Mouse (Mus musculus) activated CD4-positive, CD25-positive, alpha-beta regulatory T cell, adult 4 months (primary cell): ENCODE results near the gene Gm34653. TPM values are rescaled to one million over a fixed set of nuclear protein-coding genes. Genes with fewer than 3 reads are reported as not detected.
"Not testable (repeated sequence)": the region's sequence is repeated elsewhere in the genome, so short reads cannot be mapped to it uniquely, and the experiment has no call there.

Experiments used
- ATAC-seq: one replicate; pipeline ENCODE4 v1.8.0; 2017
- polyA plus RNA-seq, 2 experiments: library from polyadenylated mRNA; unstranded; fragments of 100-300 nt; shearing (Covaris generic); gene quantifications; one replicate each; pipeline ENCODE4 v1.2.1; 2017

The Gm34653 gene
- polyA plus RNA-seq, 2 experiments from 2014 or later: not detected

DNA sequence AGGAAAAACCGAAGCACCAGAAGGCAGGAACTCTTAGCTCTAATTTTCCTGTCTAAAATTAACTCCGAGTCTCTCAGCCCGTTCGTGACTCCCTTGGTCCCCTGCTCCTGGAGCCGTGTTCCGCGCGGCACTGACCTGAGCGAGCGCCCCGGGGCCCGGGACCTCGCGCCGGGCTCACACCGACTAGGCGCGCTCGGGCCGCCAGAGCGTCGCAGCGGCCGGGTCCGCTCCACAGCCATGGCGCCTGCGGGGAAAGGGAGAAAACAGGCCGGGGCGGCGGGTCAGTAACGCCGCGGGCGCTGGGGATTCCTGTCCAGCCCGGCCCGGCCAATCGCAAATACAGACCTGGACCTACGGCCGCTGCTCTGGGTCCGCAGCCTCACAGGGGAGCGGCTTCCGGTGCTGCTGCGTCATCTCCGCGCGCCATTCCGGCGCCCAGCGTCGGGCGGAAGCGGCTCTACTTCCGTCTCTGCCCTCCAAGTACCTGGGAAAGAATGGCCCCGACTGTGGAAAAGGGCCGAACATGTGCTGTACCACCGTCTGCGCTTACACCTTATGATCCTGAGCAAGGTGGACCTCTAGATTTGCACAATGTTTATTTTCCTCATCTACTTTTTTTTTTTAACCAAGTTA, 6.9 kb upstream of the Gm34653 start, which contains the start of gene Fbxw2:
Gene Fbxw2 (minus strand): TSS at position 485 of the 633 bp plus-strand sequence.
- ATAC-seq: peak; percentile 90

DNA sequence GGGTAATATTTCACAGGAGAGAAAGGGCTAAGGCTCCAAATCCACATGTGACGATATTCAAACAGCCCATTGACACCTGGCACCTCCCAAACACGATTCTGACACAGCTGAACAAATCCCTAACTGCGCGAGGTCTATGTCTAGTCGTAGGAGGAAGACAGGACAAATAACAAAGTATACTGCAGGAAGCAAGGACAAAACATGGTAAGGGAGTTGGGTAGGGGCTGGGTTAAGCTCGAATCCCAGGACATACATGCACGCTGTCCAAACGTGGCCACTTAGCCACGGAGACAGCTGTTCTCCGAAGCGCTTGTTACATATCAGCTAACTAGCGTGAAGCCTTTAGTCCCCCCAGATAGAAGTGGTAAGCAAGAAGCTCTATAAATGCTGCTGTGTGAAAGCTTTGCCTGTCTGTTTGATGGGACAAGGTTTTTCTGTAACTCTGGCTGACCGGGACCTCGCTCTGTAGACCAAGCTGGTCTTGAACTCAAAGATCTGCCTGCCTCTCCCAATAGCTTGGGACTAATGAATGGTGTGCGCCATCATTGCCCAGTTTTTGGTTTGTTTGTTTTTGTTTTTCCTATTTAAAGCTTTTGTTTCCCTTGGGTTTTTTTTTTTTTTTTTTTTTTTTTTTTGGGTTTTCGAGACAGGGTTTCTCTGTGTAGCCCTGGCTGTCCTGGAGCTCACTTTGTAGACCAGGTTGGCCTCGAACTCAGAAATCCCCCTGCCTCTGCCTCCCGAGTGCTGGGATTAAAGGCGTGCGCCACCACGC, 6.2 kb upstream of the Gm34653 start:
- peak; percentile 24 for ATAC-seq

DNA sequence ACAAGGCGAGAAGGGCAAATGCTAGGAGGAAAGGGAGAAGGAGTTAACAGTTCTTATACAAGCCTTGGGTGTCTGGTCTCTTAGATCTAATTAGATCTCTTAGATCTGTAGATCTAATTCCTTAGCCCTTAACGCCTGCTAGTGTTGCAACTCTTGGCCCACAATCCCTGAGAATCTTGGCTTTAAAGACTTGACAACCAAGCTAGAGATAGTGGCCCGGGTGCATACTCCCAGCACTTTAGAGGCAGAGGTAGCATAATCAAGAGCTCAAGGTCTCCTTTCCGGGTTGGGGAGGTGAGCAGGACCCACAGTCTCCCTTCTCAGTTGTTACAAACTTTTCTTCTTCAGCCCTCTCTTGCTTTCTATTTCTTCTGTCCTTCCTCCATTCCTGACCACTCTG, 5.2 kb upstream of the Gm34653 start:
- no peak for ATAC-seq

DNA sequence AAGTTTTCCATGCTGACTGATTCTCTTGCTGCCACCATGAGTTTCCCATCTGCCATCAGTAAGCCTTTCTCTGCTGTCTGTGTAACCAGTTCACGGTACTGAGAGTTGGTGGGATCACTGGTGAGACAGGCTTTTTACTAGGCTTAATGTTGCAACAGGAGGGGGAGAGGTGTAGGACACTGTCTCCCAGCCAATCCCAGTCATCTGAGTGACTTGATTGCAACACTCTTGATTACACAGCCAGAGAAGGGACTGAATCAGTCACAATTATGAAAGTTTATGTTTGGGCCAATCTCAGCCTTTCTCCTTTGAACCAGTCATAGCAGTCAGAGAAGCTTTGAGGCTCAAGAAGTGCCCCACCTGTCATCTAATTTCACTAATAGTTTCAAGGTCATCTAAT, 4.8 kb upstream of the Gm34653 start:
- ATAC-seq: no peak

DNA sequence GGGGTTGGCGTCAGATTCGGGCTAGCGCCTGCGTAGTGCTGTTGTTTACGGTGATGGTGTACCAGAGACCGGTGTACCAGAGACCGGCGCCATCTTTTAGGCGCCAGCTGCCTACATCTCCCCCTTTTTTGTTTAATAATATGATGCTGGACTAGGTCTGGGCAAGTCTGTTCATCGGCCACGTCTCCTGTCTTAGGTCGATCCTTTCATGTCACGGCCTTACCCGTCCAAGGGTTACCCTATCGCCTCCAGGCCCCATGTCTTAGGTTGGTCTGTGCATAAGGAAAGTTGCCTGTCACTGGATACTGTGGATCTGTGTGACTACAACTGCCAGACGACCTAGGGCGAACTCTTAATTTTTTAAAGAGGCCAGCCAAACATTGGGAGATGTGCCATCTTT, 2.7 kb upstream of the Gm34653 start:
- ATAC-seq: not testable (repeated sequence)

DNA sequence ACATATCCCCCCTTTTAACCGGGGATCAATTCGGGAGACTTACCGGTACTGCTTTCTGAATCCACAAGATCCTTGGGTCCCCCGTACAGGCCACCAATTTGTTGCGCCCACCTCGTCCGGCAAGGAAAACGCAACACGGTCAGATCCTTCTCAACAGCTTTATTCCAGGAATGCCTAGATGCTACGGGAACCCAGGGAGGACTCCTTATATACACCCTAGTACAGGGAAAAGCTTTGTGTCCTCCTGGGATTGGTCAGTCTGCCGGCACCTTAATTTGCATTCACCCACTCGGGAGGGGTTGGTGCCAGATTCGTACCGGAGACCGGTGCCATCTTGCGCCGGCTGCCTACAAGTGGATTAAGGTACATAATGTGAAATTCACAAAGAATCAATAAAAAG, 817 bp downstream of the Gm34653 start:
- ATAC-seq: no peak

DNA sequence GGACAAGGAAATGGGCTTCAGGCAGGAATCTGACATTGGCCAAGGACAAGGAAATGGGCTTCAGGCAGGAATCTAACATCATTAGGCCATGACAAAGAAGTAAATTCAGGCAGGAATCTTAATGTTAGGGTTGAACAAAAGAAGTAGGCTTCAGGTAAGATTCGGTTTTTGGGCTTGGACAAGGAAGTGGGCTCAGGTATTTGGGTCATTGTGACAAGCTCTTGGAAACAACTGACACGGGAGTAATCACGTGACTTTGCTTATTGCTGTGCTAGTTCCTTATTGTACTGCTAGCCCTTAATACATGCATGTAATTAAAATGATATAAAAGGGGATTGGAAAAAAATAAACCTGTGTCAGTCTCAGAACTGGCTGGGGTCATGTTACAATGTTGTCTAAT, 2.9 kb downstream of the Gm34653 start:
- ATAC-seq: no peak

DNA sequence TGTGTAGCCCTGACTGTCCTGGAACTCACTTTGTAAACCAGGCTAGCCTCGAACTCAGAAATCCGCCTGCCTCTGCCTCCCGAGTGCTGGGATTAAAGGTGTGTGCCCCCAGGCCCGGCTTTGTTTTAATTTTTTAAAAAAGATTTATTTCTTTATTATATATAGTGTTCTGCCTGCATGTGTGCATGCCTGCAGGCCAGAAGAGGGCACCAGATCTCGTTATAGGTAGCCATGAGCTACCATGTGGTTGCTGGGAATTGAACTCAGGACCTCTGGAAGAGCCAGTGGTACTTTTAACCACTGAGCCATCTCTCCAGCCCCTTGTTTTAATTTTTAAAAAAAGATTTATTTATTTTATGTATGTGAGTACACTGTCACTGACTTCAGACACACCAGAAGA, 7.3 kb downstream of the Gm34653 start:
- not testable (repeated sequence) for ATAC-seq

DNA sequence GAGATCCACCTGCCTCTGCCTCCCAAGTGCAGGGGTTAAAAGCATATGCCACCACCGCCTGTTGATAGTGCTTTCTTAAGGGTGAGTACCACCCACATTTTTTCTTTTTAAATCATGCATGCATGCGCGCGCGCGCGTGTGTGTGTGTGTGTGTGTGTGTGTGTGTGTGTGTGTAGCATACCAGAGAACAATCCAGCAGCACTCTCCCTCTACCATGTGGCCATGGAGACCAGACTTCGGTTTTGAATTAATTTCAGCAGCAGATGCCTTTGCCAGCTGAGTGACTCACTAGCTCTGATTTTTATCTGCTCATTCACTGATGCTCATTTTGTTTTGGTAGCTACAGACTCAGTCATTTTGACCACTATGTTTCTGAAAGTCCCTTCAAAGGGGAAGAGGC, 8.9 kb downstream of the Gm34653 start:
- no peak for ATAC-seq

DNA sequence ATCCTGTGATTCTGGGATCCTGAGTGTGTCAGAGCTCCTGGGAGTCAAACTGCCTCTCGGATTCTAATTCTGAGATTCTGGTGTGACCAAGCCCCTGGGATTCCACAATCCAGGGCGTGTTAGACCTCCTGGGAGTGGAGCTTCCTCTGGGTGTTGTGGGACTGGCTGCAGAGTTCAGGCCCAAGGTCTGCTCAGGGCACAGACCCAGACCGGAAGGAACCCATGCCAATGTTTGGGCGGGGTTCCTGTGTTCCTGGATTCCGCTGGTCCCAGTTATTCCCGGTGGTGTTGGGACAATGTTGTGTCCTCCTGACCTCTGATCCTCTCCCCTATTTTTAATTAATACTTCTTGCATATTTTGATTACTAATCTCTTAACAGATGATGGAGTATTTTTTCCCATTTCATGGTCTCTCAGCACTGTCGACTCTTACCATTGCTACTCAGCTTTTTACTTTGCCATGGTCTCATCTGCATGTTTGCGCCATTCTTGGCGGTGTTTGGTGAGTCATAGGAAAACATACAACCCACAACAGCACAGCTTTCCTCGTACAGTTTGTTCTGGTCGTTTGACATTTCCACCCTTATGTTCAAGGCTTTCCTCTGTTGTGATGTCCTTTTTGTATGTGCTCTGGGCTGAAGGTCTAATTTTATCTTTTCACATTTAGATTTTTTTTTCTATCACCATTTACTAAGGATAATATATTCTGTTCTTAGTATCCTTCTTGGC, 10.6 kb downstream of the Gm34653 start:
- ATAC-seq: no peak

DNA sequence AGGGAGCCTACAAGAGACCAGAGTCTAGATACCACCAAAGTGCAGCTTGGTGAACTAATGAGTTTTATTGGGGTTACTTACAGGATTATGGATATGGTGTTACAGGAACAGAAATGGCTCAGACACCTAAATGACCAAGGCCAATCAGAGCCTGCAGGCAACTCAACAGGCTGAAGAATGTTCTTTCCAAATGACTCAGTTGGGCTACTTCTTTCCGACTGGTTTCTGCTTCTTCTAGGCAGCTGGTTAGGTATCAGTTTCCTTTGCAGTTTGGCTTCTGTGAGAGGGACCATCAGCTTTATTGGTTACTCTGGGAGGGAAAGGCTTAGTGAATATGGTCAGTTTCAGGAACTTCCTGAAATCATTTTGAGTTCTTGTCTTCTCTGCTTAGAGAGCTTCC, 14.9 kb downstream of the Gm34653 start:
- no peak for ATAC-seq

DNA sequence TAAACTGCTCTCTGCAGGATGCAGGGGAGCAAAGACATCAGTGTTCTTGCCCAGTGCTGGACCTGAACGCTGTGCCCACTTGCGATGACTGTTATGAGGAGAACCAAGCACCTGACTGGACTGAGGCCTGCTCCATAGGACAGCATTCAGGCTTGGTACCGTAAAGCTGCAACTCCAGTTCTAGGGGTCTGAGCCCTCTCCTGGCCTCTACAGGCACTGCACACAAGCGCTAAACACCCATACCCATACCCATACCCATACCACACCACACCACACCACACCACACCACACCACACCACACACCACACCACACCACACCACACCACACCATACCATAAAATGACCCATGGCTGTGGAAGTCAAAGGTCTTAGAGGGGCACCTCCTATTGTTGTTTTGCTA, 22.5 kb downstream of the Gm34653 start:
- ATAC-seq: no peak

DNA sequence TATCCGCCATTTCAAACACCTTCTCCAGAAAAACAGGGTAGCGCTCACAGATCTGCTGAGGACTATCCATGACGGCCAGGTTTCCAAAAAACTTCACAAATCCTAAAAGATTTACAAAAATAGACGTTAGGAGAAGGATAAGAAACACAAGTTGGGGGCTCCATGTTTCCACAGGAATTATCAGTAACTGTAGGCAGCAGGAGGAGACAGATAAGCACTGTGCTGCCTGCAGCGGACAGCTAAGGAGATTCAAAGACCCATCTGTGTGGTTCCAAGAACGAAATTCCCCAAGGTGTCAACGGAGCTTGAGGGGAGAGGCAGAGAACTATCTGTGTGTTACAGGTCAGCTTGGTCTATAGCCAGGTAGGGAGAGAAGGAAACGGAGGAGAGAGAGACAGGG, 24.9 kb downstream of the Gm34653 start:
- ATAC-seq: no peak

DNA sequence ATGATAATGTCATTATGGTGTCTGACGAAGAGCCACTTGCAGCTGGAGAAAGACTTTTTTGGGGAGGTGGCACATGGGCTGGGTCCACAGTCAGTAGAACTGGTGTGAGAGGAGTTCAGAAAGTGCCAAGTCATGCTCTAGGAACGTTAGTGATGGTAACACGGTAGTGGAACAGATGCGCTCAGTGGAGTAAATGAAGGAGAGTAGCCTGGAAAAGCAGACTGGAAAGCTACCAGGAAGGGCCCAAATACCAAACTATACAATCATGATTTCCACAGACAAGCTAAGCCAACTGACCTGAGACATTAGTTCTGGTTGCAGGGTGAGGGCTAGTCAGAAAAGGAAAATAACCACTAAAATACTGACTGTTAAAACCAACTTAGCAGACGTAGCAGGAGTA, 36.9 kb downstream of the Gm34653 start:
- no peak for ATAC-seq

DNA sequence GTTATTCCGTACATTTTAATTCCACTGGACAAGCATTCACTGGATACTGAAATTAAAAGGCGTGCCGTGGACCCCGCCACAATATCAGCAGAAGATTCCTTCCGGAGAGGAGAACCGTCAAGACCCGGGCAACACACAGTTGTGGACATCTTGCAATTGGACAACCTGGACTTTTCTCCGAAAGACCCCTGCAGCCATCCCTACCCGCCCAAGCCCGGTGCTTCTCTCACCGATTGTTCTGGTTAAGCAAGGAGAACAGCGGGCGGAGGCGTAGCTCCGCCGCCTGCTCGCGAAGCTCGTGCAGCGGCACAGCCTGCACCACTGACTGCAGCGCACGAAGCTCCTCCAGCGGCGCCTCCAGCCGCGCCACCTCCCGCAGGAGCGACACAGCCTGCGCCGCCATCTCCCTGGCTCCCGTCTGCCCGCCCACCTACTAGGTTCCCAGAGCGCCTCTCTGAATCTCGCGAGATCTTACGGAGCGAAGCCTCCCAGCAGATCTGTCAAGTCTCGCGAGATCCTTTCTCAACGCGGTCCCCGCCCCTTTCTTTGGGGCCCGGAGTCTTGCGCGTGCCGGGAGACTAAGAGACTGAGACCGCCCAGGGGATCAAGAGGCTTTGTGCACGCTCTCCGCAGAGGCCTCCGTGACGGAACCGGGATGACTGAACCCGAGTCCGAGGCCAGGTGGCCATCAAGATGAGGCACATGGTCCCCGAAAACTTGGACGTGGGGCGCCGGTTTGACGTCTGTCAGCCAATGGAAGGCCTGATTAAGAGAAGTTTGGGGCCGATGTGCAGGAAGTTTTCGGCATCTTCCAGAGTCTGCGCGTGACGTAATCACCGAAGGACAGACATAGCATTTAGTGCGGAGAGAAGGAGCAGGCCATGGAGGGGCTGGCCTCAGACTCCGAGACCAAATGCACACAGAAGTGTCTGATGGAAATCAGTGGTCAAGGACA, 38.0 kb downstream of the Gm34653 start:
- peak; percentile 98 for ATAC-seq

DNA sequence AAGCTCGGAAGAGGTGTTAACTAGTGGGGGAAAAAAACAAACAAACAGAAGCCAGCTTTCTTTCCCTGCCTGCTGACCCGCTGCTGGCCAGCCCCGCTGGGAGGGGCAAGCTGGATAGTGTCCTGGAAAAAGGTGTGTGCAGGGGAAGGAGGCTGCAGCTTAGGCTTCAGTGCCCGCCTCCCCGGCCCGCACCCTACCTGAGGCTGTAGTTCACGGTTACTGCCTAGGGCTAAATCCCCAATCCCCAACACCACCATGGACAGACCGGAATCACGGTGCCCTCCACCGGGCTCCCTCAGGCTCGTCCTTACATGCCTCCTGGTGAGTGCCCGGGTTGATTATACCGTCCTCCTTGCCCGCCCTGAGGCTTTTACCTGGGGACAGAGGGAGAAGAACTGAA, 41.5 kb downstream of the Gm34653 start, which contains the start of gene Cutal:
Gene Cutal (plus strand): TSS at position 126 of the 400 bp plus-strand sequence.
- no peak for ATAC-seq

DNA sequence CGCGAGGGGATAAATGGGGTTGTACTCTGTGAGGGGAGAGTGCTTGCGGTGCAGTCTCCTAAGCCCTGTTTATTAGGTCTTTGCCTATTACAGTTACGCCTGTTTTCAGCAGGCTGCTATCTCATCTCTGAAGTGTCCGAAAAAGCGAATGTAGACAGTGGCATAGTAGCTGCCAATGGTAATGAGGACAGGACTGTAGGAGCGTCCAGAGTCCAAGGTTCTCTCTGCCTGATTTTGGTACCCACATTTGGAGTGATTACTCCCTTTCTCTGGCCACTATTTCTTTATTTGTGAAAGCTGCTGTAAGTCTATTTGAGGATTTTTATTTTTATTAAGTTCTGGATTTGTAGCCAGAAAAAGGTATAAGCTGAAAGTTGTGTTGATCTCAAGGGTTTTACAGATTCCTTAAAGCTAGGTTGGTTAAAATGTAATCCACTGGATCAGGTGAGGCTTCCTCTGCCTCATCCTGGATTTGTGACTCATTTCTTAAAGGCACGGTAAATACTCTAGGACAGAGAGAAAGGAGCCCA, 42.1 kb downstream of the Gm34653 start, which contains the start of gene Psmd5:
Gene Psmd5 (minus strand): TSS at position 153 of the 530 bp plus-strand sequence.
- ATAC-seq: no peak

DNA sequence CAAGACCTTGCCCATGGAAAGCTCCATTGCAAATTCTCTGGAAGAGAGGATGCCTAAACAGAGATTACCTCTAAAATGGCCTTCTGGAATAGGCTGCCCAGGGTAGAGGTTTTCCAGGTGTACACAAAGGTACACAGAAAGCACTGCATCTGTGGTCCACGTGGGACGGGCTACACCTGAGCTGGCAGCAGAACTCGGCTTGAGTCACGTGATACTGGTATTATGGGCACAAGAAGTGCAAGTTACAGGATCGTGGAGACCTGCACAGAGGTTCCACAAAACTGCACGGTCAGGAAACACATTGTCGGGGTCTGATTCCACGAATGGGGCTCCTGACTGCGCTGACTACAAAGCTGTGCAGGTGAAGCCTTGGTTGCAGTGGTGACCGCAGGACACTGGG, 47.2 kb downstream of the Gm34653 start:
- ATAC-seq: no peak

DNA sequence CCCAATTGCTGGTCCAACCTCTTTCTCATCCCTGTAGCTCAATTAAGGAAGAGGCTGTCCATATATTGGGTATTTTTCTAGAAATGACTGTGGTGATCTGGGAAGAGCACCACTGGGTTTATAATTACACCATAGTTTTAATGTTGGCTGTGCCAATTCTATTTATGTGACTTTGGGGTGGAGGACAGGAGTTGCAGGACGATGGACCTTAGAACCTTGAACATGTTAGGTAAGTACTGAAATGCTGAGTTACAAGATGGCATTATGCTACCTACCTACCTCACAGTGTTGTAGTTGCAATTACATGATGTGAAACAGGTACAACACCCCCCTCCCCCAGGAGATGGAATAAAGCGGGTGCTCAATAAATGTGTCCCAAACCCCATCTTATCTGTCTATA, 50.0 kb downstream of the Gm34653 start:
- no peak for ATAC-seq

DNA sequence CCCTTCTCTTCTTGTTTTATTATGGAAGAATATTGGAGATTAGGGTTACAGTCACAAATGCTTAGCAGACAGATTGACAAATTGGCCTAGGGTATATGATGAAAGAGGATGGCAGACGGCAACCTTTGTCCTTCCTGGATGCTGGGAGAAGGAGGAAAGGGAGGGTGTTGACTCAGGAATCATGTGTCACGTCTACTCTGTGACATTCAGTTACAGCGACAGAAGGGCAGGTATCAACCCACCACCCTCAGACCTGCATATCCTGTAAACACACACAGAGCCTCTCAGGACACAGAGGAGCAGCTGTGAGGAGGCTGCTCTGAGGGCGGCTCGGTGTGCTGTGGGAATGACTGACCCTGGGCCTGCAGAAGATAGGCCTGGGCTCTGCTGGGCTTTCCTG, 50.4 kb downstream of the Gm34653 start:
- ATAC-seq: no peak

DNA sequence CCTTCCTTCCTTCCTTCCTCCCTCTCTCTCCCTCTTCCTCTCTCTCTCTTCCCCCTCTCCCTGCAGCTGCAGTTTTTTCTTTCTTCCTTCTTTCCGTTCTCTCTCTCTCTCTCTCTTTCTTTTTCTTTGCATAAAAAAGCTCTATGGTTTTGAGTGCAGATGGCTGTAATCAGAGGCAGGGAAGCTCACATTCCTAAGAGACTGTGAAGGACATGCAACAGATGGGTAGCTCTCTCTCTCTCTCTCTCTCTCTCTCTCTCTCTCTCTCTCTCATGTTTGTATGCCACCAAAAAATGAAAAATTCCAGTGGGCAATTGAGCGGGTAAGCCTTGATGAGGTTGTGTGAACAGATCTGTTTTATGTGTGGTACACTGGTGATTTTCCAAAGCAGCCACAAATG, 51.4 kb downstream of the Gm34653 start:
- no peak for ATAC-seq
